Mouse (Mus musculus) right cerebral cortex, postnatal 14 days (tissue): ENCODE measurements at regions not wholly inside any gene's neighbourhood (a gene's known extent, or its start where the extent isn't known, plus 50 kb on each side); places are given as distances from the start of the nearest gene placed in this dataset.
"Not testable (repeated sequence)": the region's sequence is repeated elsewhere in the genome, so short reads cannot be mapped to it uniquely, and the experiment has no call there.

Experiments used
- DNase-seq: peaks from one replicate; pipeline ENCODE4 v3.0.0; 2022

DNA sequence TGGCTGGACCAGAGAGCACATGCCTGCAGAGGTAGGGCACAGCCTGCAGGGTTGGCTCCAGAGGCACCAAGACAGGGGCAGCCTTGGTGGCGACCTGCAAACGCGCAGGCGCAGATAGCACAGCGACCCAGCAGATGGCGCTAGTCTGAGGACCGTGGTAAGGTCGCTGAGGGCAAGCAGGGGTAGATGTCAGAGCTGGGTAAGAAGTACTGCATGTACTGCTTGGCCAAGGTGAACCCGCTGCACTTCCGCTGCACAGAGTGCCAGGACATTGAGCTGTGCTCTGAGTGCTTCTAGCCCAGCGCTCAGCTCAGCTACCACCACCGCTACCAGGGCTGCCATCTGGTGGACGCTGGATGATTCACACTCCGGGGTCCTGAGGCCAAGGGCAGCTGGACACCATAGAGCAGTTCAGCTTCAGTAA lies 68.3 kb downstream of the Hsp90b1 start:
- peak; percentile 69 for DNase-seq

- not testable (repeated sequence) for DNase-seq
These were observed 68.8 kb downstream of the Hsp90b1 start for GRCm38 (mm10) chr10:86636515-86636914.

DNA sequence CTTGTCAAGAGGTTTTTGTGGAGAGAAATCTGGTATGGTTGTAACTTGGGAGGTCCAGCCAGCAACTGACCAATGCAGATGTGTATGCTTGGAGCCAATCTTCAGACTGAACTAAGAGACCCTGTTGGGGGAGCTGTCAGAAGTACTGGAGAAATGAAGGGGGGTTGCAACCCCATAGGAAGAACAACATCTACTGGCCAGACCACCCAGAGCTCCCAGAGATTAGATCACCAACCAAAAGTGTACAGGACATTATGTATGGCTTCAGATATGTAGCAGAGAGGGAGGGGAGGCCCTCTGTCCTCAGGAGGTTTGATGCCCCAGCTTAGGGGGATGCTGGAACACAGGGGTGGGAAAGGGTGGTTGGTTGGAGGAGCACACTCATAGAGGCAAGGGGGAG lies 78.6 kb downstream of the Hsp90b1 start:
- DNase-seq = not testable (repeated sequence)

- not testable (repeated sequence) for DNase-seq
These were observed 87.2 kb downstream of the Hsp90b1 start for GRCm38 (mm10) chr10:86617958-86618664.

DNA sequence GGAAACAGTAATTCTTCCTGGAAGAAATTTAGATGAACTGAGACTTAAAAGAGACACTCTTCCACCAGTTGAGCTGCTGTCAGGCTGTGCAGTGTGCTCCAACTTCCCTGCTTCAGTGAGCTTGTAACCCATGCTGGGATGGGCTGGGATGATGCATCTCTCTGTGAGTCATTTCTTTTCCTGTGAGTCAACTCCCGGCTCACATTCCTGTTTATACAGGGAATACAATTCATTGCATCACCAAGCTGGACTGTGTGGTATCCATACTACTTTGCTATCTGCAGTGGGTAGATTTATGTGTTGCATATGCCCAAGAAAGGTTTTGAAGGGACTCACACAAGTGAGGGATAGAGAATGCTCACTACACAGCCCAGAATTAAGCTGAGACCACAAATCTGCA lies 93.0 kb downstream of the Hsp90b1 start:
- not testable (repeated sequence) for DNase-seq

DNA sequence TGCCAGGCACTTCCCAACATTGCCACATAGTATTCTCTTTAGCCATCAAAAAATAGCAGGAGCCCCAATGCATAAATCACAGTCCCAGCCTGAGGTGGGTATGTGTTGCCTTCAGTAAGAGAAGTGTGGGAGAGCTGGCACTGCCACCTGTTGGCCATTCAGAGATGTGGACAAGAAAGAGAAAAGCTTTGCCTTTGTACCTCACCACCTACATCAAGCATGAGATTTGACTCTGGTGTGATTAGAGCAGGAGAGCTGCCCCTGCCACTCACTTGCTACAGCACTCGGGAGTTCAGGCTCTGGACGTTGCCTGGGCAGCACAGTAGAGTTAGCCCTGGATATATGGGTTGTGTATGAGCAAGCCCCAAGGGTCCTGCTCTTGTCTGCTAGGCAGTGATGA lies 95.3 kb downstream of the Hsp90b1 start:
- peak; percentile 12 for DNase-seq

- not testable (repeated sequence) for DNase-seq
These were observed 102.1 kb upstream of the Syn3 start for GRCm38 (mm10) chr10:86600843-86601242.

DNA sequence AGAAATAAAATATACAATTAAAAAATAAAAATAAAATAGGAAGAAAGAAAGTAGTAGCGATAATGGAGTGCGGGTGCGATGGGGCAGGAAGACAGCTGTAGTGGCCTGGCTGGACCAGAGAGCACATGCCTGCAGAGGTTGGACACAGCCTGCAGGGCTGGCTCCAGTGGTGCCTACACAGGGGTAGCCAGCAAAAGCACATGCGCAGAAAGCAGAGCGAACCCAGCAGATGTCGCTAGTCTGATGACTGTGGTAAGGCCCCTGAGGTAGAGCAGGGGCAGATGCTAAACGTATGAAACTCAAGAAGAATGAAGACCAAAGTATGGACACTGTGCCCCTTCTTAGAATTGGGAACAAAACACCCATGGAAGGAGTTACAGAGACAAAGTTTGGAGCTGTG lies 101.3 kb upstream of the Syn3 start:
- DNase-seq = not testable (repeated sequence)

DNA sequence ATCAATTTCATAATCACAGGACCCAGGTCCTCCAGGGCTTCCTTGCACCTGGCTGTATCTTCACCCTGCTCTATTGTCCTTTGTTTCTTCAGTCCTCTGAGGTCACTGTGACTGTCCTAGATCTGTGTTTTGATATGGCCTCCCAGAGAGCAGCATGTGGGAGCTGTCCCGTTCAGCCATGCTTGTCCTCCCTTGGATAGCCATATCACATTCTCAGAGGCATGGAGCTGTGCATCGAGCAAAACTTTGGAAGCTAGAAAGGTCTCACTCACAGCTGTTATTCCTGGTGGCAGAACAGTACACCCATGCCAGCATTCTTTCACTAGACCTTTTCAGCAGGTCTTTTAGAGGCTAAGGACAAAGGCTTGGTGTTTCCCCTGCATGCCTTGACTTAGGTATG lies 91.5 kb upstream of the Syn3 start:
- DNase-seq = not testable (repeated sequence)

DNA sequence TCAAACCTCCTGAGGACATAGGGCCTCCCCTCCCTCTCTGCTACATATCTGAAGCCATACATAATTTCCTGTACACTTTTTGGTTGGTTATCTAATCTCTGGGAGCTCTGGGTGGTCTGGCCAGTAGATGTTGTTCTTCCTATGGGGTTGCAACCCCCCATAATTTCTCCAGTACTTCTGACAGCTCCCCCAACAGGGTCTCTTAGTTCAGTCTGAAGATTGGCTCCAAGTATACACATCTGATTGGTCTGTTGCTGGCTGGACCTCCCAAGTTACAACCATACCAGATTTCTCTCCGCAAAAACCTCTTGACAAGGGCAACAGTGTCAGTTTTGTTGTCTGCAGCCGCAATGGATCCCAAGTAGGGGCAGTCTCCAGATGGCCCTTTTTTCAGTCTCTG lies 68.2 kb upstream of the Syn3 start:
- DNase-seq = not testable (repeated sequence)

DNA sequence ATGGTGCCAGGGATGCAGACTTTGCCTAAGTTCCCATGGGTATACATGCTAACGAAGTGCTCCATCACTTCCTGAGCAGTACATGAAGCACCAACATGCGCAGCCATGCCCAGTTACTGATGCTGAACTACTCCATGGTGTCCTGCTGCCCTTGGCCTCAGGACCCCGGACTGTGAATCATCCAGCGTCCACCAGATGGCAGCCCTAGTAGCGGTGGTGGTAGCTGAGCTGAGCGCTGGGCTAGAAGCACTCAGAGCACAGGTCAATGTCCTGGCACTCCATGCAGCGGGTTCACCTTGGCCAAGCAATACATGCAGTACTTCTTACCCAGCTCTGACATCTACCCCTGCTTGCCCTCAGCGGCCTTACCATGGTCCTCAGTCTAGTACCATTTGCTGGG lies 57.1 kb upstream of the Syn3 start:
- peak; percentile 2 for DNase-seq
